Mouse (Mus musculus) myocyte (in vitro differentiated cells): Measurements from ENCODE around the gene Nhs.

Experiments used
- CEBPB ChIP-seq: IDR thresholded peaks from 2 replicates; pipeline ENCODE4 v1.6.1; 2011; ENCODE audit warnings: mild to moderate bottlenecking, moderate library complexity; ENCODE audit not compliant: poor library complexity, insufficient read depth, severe bottlenecking
- E2F4 ChIP-seq: IDR thresholded peaks from one replicate; pipeline ENCODE4 v1.6.1; 2011; ENCODE audit warnings: mild to moderate bottlenecking, control low read depth, moderate library complexity; ENCODE audit not compliant: insufficient read depth
- MAX ChIP-seq: IDR thresholded peaks from one replicate; pipeline ENCODE4 v1.6.1; 2011; ENCODE audit warnings: low read depth, mild to moderate bottlenecking, control low read depth
- MYOD1 ChIP-seq, 3 experiments: IDR thresholded peaks; one replicate each; pipeline ENCODE4 v1.6.1; 2011; ENCODE audit warnings: control low read depth in 2 of 3, low read depth in 2 of 3, mild to moderate bottlenecking in 2 of 3, moderate library complexity in 1 of 3; ENCODE audit not compliant: insufficient read length in 2 of 3, control insufficient read depth in 1 of 3
- MYOG ChIP-seq, 3 experiments: IDR thresholded peaks; one replicate each; pipeline ENCODE4 v1.6.1; 2011; ENCODE audit warnings: control low read depth in 2 of 3, low read depth in 2 of 3, mild to moderate bottlenecking in 2 of 3; ENCODE audit not compliant: insufficient read length in 2 of 3, control insufficient read depth in 1 of 3, insufficient read depth in 1 of 3
- POLR2A ChIP-seq: IDR thresholded peaks from one replicate; pipeline ENCODE4 v1.6.1; 2011; ENCODE audit warnings: low read depth, mild to moderate bottlenecking, control low read depth, moderate library complexity; ENCODE audit not compliant: insufficient read length
- POLR2AphosphoS2 ChIP-seq: IDR thresholded peaks from one replicate; pipeline ENCODE4 v1.6.1; 2011; ENCODE audit warnings: low read depth, control low read depth; ENCODE audit not compliant: insufficient read length
- REST ChIP-seq: IDR thresholded peaks from one replicate; pipeline ENCODE4 v1.6.1; 2011; ENCODE audit warnings: mild to moderate bottlenecking, control low read depth, moderate library complexity; ENCODE audit not compliant: insufficient read depth, insufficient read length
- SRF ChIP-seq: IDR thresholded peaks from one replicate; pipeline ENCODE4 v1.6.1; 2011; ENCODE audit warnings: low read depth; ENCODE audit not compliant: control insufficient read depth, insufficient read length
- TCF12 ChIP-seq: IDR thresholded peaks from one replicate; pipeline ENCODE4 v1.6.1; 2011; ENCODE audit warnings: mild to moderate bottlenecking, control low read depth; ENCODE audit not compliant: poor library complexity, insufficient read depth, severe bottlenecking
- TCF3 ChIP-seq: IDR thresholded peaks from one replicate; pipeline ENCODE4 v1.6.1; 2011; ENCODE audit warnings: low read depth, control low read depth; ENCODE audit not compliant: insufficient read length
- USF1 ChIP-seq: IDR thresholded peaks from one replicate; pipeline ENCODE4 v1.6.1; 2011; ENCODE audit warnings: low read depth, mild to moderate bottlenecking, control low read depth, moderate library complexity

- TF ChIP-seq POLR2A (no peak), TCF12 (no peak), MAX (no peak), E2F4 (no peak), MYOD1 (IDR thresholded peaks at IDR 0.05; ENCODE audit: control insufficient read depth in 1 of 3, insufficient read length in 2 of 3, low read depth in 2 of 3) (no peak), SRF (no peak), POLR2AphosphoS2 (no peak), USF1 (no peak), CEBPB (no peak), MYOG (IDR thresholded peaks at IDR 0.05; ENCODE audit: control insufficient read depth in 1 of 3, insufficient read depth in 1 of 3, insufficient read length in 2 of 3, low read depth in 2 of 3) (no peak), REST (no peak), TCF3 (no peak)
Observed at GRCm38 (mm10) chrX:162017471-162017870, 142.1 kb downstream of the Nhs start.
